Mouse (Mus musculus): ENCODE measurements around the gene Ccdc155. TPM values are rescaled to one million over a fixed set of nuclear protein-coding genes. Genes with fewer than 3 reads are reported as not detected.

The Ccdc155 gene
- polyA plus RNA-seq, 1 experiment from 2014 or later: 0.50 TPM

DNA sequence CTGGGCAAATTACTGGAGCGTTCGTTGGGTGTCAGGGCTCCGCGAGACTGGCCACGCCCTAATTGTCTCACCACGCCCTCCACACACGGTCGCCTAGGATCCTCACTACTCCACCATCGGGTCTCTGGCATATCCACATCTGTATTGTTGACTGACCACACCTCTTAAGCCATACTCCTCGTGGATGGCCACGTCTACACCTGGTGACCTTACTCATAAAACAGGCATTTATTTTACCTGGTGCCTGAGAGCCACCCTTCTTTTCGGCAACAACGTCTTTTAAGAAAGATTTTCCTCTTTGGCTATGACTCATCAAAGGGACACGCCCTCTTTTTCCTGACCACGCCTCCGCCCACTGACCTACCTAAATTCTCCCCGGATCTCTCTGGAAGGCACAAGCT is 7.2 kb upstream of the Ccdc155 start, which contains the start of gene Dkkl1:
TSS of gene Dkkl1 (minus strand) at position 297 of the 401 bp plus-strand sequence.
- ATAC-seq (ENCODE audit: low FRiP score) (no peak), DNase-seq (ENCODE audit: low spot score) (no peak)
- Histone ChIP-seq H3K9ac (no peak within 1 kb of the TSS), H3K4me2 (replicated peaks) (peak within 1 kb of the TSS; percentile 24), H3K4me3 (replicated peaks; ENCODE audit: low read length) (no peak within 1 kb of the TSS), H3K4me1 (replicated peaks; ENCODE audit: control insufficient read depth, insufficient read depth, low read length) (peaks cover 9% of the 10 kb centered on the region), H3K36me3 (replicated peaks; ENCODE audit: control insufficient read depth, insufficient read depth) (no peaks in the 10 kb centered on the region), H3K9me3 (ENCODE audit: control insufficient read depth, low read length) (no peaks in the 10 kb centered on the region), H3K27me3 (ENCODE audit: control insufficient read depth, insufficient read depth, low read length) (peaks cover 25% of the 10 kb centered on the region), H3K27ac (no peak within 1 kb of the TSS)
- WGBS: 6% methylated on average over 17 of the region's 17 CpGs

DNA sequence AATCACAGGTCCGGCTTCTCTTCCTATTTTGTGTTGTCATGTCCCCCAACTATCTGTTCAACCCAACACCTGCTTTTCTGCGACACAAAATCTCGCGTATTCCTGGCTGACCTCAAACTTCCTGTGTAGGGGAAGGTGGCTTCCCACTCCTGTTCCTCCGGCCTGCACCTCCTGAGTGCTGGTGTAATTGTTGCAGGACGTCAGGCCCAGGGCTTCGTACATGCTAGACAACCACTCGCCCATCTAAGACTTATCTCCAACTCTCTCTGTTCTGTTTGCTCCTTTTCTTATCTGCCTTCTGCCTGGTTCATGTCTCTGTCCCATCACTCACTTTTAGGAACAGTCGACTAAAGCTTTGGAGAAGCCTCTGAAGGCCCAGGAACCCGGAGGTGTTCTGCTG is 6.4 kb upstream of the Ccdc155 start:
- Histone ChIP-seq H3K4me1 (replicated peaks; ENCODE audit: control insufficient read depth, insufficient read depth, low read length) (peaks cover 5% of the 10 kb centered on the region), H3K36me3 (replicated peaks; ENCODE audit: control insufficient read depth, insufficient read depth) (no peaks in the 10 kb centered on the region), H3K4me2 (replicated peaks) (peak overlapping the region; percentile 24; the same call in 1 of the 2 replicates), H3K9me3 (ENCODE audit: control insufficient read depth, low read length) (no peaks in the 10 kb centered on the region), H3K27me3 (ENCODE audit: control insufficient read depth, insufficient read depth, low read length) (peaks cover 25% of the 10 kb centered on the region), H3K4me3 (replicated peaks; ENCODE audit: low read length) (no peak overlapping the region), H3K9ac (no peak overlapping the region), H3K27ac (no peak overlapping the region)
- ATAC-seq (ENCODE audit: low FRiP score) (no peak), DNase-seq (ENCODE audit: low spot score) (no peak)
- 82% methylated on average over 10 of the region's 10 CpGs for whole genome bisulfite sequencing

DNA sequence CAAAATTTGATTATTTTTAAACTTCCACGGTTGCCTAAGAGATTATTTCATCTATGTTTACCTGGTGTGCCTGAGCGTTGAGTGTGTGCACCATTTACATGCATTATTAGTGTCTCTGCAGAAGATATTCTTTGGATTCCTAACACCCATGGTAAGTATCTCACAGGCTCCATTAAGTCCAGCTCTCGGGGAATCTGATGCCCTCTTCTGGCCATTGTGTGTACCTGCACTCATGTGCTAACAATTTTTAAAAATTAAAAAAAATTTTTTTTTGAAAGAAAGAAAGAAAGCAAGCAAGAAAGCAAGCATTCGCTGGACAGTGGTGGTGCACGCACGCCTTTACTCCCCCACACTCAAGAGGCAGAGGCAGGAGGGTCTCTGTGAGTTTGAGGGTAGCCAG is 3.6 kb upstream of the Ccdc155 start:
- Histone ChIP-seq H3K27me3 (ENCODE audit: control insufficient read depth, insufficient read depth, low read length) (peaks cover 25% of the 10 kb centered on the region), H3K4me1 (replicated peaks; ENCODE audit: control insufficient read depth, insufficient read depth, low read length) (no peaks in the 10 kb centered on the region), H3K36me3 (replicated peaks; ENCODE audit: control insufficient read depth, insufficient read depth) (no peaks in the 10 kb centered on the region), H3K27ac (no peak overlapping the region), H3K9ac (no peak overlapping the region), H3K4me2 (replicated peaks) (no peak overlapping the region), H3K4me3 (replicated peaks; ENCODE audit: low read length) (no peak overlapping the region), H3K9me3 (ENCODE audit: control insufficient read depth, low read length) (no peaks in the 10 kb centered on the region)
- DNase-seq (ENCODE audit: low spot score): no peak
- ATAC-seq (ENCODE audit: low FRiP score): no peak
- WGBS: 86% methylated on average over 6 of the region's 6 CpGs

DNA sequence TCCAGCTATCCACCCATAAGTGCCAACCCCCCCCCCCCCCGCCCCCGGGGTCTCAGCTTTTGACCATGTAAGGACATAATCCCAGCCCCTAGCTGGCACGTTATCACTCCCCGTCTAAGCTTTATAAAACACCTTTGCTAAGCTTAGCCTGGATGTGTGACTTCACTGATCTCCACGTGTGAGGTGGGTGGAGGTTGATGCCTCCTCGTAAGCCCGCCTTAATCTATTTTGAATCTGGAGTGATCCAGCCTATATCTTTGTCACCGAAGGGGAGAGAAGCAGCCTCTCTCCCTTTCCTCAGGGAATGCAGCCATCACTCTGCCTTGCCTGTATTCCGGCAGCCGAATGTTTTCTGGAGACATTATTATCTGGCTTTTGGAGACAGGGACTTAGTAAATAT is 2.0 kb downstream of the Ccdc155 start:
- no peak for ATAC-seq (ENCODE audit: low FRiP score)
- H3K4me2 ChIP-seq (replicated peaks): no peak overlapping the region

DNA sequence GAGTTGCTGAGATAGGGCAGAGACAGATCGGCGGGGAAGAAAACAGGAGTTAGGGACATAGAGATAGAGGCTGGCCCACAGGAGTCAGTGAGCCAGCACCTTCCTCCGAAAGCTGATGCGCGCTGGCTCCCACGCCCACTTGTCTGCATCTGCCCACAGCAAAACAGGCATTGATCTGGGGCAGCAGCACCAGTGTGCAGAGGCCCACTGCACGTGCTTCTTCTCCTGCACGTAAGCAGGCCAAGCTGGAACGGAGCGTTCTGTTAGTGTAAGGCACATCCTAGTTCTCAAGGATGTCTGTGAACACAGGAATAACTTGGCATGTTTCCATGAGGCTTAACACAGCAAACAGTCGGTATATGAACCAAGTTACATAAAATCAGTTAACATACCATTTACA is 5.7 kb downstream of the Ccdc155 start:
- DNase-seq (ENCODE audit: low spot score) (no peak), ATAC-seq (ENCODE audit: low FRiP score) (no peak)
- H3K9ac ChIP-seq: no peak overlapping the region
- 85% methylated on average over 11 of the region's 11 CpGs for WGBS
- H3K27ac ChIP-seq: no peak overlapping the region
- H3K9me3 ChIP-seq (ENCODE audit: control insufficient read depth, low read length): no peaks in the 10 kb centered on the region
- H3K27me3 ChIP-seq (ENCODE audit: control insufficient read depth, insufficient read depth, low read length): no peaks in the 10 kb centered on the region
- H3K4me1 ChIP-seq (replicated peaks; ENCODE audit: control insufficient read depth, insufficient read depth, low read length): no peaks in the 10 kb centered on the region
- no peaks in the 10 kb centered on the region for H3K36me3 ChIP-seq (replicated peaks; ENCODE audit: control insufficient read depth, insufficient read depth)
- H3K4me3 ChIP-seq (replicated peaks; ENCODE audit: low read length): no peak overlapping the region
- no peak overlapping the region for H3K4me2 ChIP-seq (replicated peaks)

More for the DNA sequence above, 2.0 kb downstream of the Ccdc155 start:
- 71% methylated on average over 10 of the region's 10 CpGs for WGBS
- Histone ChIP-seq H3K36me3 (replicated peaks; ENCODE audit: control insufficient read depth, insufficient read depth) (no peaks in the 10 kb centered on the region), H3K27ac (no peak overlapping the region), H3K4me1 (replicated peaks; ENCODE audit: control insufficient read depth, insufficient read depth, low read length) (no peaks in the 10 kb centered on the region), H3K4me3 (replicated peaks; ENCODE audit: low read length) (no peak overlapping the region), H3K9ac (no peak overlapping the region), H3K27me3 (ENCODE audit: control insufficient read depth, insufficient read depth, low read length) (no peaks in the 10 kb centered on the region), H3K9me3 (ENCODE audit: control insufficient read depth, low read length) (no peaks in the 10 kb centered on the region)
- no peak for DNase-seq (ENCODE audit: low spot score)

DNA sequence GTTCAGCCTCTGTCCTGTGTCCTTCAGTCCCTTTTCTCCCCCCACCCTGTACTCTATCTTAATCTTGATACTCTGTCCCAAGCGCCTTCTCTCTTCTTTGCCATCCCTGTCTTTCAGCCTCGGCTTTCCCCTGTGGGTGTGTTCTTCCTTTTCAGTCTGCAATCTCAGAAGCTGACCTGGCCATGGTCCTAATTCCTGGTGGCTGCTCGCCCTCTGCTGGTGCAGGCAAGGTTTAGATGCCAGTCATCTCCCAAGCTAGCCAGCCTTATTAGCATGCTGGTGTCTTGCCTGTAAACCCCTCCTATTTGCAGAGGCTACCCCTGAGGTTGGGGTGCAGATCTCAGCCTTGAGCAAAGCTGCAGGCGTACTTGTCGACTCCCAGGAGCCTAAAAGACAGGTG is 6.3 kb downstream of the Ccdc155 start:
- no peaks in the 10 kb centered on the region for H3K36me3 ChIP-seq (replicated peaks; ENCODE audit: control insufficient read depth, insufficient read depth)
- no peaks in the 10 kb centered on the region for H3K27me3 ChIP-seq (ENCODE audit: control insufficient read depth, insufficient read depth, low read length)
- no peak overlapping the region for H3K4me2 ChIP-seq (replicated peaks)
- no peak overlapping the region for H3K27ac ChIP-seq
- peak overlapping the region; percentile 6; the same call in 1 of the 2 replicates for H3K9ac ChIP-seq
- 15% methylated on average over 5 of the region's 5 CpGs for WGBS
- H3K4me3 ChIP-seq (replicated peaks; ENCODE audit: low read length): no peak overlapping the region
- ATAC-seq (ENCODE audit: low FRiP score): peak; percentile 63; the same call in 1 of the 2 replicates
- H3K4me1 ChIP-seq (replicated peaks; ENCODE audit: control insufficient read depth, insufficient read depth, low read length): no peaks in the 10 kb centered on the region
- peak; percentile 78 for DNase-seq (ENCODE audit: low spot score)
- no peaks in the 10 kb centered on the region for H3K9me3 ChIP-seq (ENCODE audit: control insufficient read depth, low read length)

DNA sequence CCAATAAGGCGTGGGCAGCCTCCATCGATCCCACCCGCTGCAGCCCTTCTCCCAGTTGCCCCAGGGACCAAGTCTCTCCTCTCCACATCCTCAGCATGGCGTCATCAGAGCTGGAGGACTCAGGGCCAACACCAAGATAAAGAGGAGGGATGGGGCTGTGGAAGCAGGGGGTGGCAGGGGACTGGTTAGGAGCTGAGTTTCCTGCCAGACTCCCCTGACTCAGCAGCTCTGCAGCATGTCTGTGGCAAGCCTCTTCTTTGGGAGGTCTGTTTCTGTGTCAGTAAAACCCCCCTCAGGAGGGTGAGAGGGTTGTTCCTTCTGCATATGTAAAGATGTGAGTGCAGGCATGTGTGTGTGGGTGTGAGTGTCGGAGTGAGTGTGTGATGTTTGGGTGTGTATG is 7.7 kb downstream of the Ccdc155 start:
- Histone ChIP-seq H3K9me3 (ENCODE audit: control insufficient read depth, low read length) (no peaks in the 10 kb centered on the region), H3K4me2 (replicated peaks) (no peak overlapping the region), H3K9ac (no peak overlapping the region), H3K4me3 (replicated peaks; ENCODE audit: low read length) (no peak overlapping the region), H3K4me1 (replicated peaks; ENCODE audit: control insufficient read depth, insufficient read depth, low read length) (no peaks in the 10 kb centered on the region), H3K27ac (no peak overlapping the region), H3K27me3 (ENCODE audit: control insufficient read depth, insufficient read depth, low read length) (no peaks in the 10 kb centered on the region), H3K36me3 (replicated peaks; ENCODE audit: control insufficient read depth, insufficient read depth) (no peaks in the 10 kb centered on the region)
- ATAC-seq (ENCODE audit: low FRiP score) (no peak), DNase-seq (ENCODE audit: low spot score) (no peak)
- 75% methylated on average over 5 of the region's 5 CpGs for WGBS

DNA sequence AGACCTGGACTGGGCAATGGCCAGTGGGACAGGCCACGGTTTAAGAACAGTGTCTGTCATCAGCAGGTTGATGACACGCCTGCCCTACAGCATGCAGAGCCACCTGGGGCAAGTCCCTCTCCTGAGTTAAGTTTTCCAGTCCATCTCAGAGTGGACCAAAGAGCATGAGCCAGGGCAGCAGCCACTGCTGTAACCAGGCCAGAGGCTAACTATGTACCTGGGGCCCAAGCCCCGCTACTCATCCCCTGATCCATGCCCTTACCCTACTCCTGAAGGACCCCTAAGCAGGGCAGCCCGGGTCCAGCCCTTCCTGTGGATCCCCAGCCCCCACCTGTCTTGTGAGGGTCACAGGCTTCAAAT is 8.5 kb downstream of the Ccdc155 start:
- Histone ChIP-seq H3K4me2 (replicated peaks) (no peak overlapping the region), H3K9me3 (ENCODE audit: control insufficient read depth, low read length) (no peaks in the 10 kb centered on the region), H3K4me3 (replicated peaks; ENCODE audit: low read length) (no peak overlapping the region), H3K27ac (no peak overlapping the region), H3K27me3 (ENCODE audit: control insufficient read depth, insufficient read depth, low read length) (no peaks in the 10 kb centered on the region), H3K4me1 (replicated peaks; ENCODE audit: control insufficient read depth, insufficient read depth, low read length) (no peaks in the 10 kb centered on the region), H3K9ac (no peak overlapping the region), H3K36me3 (replicated peaks; ENCODE audit: control insufficient read depth, insufficient read depth) (no peaks in the 10 kb centered on the region)
- 80% methylated on average over 4 of the region's 4 CpGs for WGBS
- DNase-seq (ENCODE audit: low spot score) (no peak), ATAC-seq (ENCODE audit: low FRiP score) (no peak)

DNA sequence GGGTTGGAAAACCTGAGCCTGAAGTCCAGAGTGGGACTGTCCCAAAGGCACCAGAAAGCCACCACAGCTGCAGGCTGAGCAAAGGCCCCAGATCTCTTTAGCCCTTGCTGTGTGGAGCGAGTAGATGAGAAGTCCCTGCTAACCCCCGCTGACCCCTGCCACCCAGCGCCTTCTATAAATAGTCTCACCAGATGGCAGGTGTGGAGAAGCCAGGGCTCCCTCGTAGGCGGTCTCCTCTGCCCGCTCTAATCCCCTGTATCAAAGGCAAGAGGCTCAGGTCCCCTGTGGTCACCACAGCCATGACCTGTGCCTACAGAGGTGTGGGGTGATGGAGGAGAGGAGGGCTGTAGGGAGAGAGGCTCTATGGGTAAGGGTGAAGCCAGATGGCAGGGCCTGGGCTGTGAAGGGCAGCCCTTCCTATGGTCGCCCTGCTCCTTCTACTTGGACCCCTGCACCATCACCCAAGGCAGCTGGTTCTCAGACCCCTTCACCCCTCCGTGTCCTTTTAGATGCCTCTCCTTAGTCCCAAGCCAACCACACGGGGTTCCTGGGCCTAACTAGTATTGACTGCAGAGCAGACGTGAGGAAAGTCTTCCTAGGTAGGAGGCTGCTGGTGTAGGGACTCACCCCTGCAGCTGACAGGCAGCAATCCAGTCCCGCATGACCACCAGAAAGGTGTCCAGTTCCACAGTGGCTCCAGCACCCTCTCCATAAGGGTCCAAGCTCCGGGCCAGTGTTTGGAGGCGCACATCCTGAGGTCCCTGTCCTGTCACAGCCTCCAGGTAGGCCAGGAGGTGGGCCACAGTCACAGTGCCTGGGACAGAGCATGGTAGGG is 9.1 kb downstream of the Ccdc155 start:
- H3K9ac ChIP-seq: no peak overlapping the region
- ATAC-seq (ENCODE audit: low FRiP score) (no peak), DNase-seq (ENCODE audit: low spot score) (no peak)
- WGBS: 60% methylated on average over 13 of the region's 13 CpGs
- H3K4me2 ChIP-seq (replicated peaks): no peak overlapping the region
- no peak overlapping the region for H3K27ac ChIP-seq
- H3K9me3 ChIP-seq (ENCODE audit: control insufficient read depth, low read length): no peaks in the 10 kb centered on the region
- H3K27me3 ChIP-seq (ENCODE audit: control insufficient read depth, insufficient read depth, low read length): 0 out of 2 replicates have a peak, but pooled peaks cover 4% of the 10 kb centered on the region
- no peaks in the 10 kb centered on the region for H3K36me3 ChIP-seq (replicated peaks; ENCODE audit: control insufficient read depth, insufficient read depth)
- no peak overlapping the region for H3K4me3 ChIP-seq (replicated peaks; ENCODE audit: low read length)
- H3K4me1 ChIP-seq (replicated peaks; ENCODE audit: control insufficient read depth, insufficient read depth, low read length): no peaks in the 10 kb centered on the region

All from hindbrain, embryonic 14.5 days (tissue).